Mouse (Mus musculus) bone marrow macrophage, adult 2 months (primary cell): ENCODE results near the gene Ptprm.

Experiments
- CTCF ChIP-seq: IDR thresholded peaks from 2 replicates; pipeline ENCODE4 v1.5.1; 2012; ENCODE audit warnings: low read depth, mild to moderate bottlenecking, low read length, moderate library complexity
- POLR2A ChIP-seq: IDR thresholded peaks from 2 replicates; pipeline ENCODE4 v1.6.1; 2012; ENCODE audit warnings: mild to moderate bottlenecking, low read depth, low read length, borderline replicate concordance

DNA sequence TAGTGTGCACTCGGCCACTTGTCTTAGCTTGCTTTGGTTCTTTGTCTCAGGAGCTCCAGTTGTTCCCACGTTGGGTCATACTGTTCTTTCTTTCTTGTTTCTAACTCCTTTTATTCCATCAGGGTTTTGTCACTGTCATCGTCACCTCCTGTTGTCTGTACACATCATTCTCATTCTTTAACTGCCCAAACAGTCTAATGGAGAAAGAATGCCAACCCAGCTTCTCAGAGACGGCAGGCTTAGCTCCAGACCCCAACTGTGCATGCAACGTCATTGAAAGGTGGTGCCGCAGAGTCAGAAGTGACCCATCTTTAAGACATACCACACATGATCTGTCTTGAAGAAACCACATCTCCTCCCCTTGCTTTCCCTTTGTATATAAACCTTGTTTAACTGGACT is 31.0 kb upstream of the Ptprm start:
- TF ChIP-seq POLR2A: no peak
- no peak for TF ChIP-seq CTCF
